Mouse (Mus musculus) mouse trophoblast stem cell (cell line): ENCODE measurements around the gene Prep.
"Not testable (repeated sequence)": the region's sequence is repeated elsewhere in the genome, so short reads cannot be mapped to it uniquely, and the experiment has no call there.

Experiments used
- in situ Hi-C, 2 experiments: fragments of 300-500 bp; cut with MseI, MboI; formaldehyde crosslinking; loops; 2 replicates in 1 of 2; 3 replicates in 1 of 2; pipeline ENCODE4 v1.15.1; 2025

Gene Prep

DNA sequence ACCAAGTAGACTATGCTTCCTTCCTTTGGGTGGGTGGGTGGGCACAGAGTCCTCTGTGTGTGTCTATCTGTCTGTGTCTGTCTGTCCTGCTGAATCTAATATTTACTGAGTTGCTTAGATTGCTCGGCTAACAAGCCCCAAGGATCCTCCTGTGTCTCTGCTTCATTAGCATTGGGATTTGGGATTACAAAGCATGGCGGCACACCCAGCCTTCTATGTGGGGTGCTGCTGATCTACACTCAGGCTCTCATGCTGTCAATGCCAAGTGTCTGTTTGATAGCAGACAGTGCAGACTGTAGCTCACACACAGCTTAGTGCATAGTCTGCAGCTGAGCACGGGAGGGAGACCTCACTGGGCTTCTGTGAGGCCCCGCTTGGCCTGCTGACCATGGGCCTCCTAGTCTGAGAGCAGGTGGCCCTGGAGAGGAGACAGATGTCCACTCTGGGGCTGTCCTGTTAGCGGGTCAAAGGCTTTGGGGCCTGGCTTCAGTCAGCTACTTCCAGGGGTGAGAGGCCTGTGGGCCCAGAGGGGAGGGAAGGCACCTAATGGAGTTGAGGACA, 8.6 kb downstream of the Prep start:
- in situ Hi-C loops, result no loop called here

DNA sequence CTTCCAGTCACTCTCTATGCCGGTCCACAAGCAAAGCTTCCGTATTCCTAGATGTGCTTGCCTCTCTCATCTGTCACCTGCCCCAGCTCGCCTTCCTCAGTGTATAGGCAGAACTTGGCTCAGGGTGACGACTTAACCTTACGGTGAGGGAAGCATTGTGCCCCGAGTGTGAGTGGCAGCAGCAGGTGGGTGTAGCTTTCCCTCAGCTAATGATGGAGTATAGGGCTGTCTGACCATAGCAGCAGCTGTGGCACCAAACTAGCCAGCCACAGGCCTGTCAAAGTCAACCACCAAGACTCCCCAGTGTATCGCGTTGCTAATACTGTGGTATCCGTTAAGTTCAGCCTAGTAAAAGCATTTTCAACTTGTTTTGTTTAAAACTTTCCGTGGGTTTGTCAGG, 9.6 kb downstream of the Prep start:
- in situ Hi-C loops, result no loop called here

DNA sequence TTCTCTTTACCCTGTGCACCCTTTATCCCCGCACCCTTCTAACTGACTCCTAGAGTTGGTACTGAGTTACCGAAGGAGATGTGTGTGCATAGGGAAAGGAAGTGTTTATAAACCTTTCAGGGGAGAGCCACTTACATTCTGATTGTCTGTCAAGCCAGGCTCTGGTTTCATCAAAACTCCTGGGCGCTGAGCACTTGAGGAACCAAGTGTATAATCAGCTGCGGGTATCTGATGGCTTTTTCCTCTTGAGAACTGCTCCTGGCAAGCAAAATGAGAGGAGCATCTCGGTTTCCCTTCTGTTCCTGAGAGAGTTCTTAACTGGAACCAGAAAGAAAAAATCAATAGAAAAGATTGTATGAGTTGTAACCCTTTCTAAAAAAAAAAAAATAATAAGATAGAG, 10.3 kb downstream of the Prep start:
- in situ Hi-C loops, result no loop called here

DNA sequence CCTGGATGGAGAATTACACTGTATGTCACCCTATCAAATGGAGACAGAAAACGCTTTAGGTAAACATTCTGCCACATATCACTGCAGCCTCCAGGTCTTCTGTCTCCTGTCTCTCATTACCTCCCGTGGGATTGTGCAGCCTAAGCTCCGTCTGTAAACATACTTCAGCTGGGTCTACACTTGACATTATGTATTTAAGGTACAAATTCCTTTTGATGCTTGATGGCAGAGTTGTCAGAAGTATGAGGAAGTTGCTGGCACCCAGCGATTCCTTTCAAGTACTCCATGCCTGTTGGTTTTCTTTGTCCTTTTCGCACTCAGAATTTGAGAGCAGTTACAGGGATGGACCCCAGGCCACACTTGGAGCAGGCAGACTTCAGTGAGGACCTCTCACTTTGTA, 12.8 kb downstream of the Prep start:
- in situ Hi-C loops, result no loop called here

DNA sequence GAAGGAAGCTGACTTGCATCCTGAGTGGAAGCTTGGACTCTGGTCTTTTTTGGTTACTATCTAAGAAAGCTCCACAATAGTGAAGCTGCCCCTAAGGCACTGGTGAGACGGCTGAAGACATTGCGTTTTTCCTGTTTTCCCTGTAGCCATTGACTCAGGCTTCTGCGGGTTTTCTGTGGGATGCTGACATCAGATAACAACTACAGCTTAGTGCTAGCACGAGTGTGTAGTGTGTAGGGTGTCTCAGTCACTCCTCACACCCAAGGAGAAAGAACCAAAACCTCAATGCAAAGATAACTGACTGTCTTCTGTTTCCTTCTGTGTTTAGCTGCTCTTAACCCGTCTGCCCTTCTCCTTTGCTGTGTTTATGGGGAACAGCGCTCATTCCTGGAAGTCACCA, 13.5 kb downstream of the Prep start:
- in situ Hi-C loops, result no loop called here

DNA sequence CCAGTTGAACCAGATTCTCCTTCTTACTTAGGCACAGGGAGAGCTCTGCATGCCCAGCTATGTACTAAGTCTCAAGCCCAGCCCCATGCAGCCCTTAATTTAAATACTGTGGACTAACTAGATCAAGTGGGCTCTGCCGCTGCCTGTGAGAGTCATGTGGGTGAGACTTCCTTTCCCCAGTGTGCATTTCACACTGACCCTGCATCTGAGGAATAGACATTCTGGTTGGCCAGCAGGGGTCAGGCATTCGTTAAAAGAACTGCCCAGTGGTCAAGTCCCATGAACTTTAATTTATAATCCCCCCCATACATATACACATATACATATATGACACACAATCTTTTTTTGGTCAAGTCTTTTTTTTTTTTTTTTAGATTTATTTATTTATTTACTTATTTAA, 15.7 kb downstream of the Prep start:
- in situ Hi-C loops, result no loop called here

DNA sequence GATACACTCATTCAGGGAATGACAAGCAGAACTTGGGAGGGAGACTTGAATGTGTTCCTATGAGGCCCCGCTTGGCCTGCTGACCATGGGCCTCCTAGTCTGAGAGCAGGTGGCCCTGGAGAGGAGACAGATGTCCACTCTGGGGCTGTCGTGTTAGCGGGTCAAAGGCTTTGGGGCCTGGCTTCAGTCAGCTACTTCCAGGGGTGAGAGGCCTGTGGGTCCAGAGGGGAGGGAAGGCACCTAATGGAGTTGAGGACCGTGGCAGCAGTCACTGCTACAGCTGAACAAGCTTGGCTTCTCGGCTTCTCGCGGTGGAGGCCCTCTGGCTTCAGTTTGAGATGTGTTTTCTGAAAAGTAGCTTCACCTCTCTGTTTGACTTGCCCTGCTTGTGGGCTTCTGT, 17.0 kb downstream of the Prep start:
- in situ Hi-C loops, result not testable (repeated sequence)

DNA sequence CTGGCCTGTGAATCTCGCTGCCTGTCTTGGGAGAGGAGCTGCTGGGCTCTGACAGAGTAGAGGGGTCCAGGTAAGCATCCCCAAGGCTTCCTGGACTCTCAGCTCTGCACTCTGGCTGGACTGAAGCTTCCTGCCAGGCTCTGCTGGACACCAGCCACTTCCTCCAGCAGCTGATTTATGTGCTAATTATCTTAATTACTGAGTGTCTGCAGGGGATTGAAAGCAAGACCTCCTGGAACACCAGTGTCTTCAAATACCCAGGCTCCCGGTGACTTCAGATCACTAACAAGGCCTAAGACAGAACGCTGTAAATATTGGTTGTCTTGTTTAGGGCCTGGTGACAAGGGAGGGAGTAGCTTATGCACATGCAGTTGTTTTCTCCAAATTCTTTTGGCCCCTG, 17.5 kb downstream of the Prep start:
- in situ Hi-C loops, result no loop called here

DNA sequence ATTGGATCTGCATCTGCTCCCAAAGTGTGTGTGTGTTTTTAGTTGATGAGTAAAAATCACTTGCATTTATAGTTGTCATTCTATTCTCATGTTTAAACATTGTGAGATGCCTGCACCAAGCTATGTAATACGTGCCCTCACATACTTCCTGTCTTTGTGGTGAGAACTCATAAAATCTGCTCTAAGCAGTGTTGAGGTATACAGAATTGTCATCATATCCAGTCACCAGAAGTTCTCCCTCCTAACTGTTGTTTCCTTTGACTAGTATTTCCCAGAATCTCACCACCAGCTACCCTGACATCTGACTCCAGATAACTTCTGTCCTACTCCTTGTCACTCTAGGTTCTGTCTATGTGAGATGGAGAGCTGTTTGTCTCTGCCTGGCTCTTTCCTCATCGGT, 18.3 kb downstream of the Prep start:
- in situ Hi-C loops, result no loop called here

DNA sequence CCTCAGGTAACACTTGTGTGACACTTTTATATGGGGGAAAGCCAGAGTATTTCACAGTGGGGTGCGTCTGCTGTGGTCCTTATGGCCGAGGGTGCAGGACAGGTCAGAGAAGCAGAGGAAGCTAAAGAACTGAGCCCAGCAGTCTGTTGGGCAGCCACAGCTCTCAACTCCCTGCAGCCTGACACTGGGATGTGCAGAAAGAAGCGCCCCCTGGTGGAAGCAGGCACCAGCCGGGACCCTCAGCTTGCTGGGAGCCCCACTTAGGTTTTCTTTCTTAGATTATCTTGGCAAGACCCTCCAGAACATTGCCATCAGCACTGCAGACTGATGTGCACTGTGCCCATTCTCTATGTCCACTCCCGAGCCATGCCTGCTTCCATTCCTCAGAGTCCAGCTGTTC, 19.6 kb downstream of the Prep start:
- in situ Hi-C loops, result no loop called here

DNA sequence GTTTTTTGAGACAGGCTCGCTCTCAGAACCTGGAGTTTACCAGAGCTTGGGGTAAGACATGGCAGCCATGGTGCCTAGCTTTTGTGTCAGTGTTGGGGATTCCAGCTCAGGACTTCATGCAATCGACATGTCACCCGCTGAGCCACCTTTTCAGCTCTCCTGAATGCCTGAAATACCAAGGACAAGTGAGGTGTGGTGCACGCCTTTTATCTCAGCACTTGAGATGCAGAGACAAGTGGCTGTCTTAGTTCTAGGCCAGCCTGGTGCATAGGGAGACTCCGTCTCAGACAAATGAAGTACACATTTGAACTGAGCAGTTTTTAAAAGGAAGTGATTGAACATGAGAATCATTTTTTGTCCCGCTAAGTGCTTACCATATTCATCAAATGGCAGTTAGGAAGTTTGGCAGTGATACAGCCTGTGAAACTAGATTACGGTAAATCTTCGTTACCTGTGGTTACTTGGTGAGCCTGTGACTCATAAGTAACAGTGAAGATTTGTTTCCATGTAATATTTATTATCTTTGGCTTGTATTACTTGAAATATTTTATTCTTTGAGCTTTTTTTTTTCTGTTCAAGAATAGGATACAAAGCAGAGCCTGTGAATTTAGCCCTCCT, 24.6 kb downstream of the Prep start:
- in situ Hi-C loops, result no loop called here

DNA sequence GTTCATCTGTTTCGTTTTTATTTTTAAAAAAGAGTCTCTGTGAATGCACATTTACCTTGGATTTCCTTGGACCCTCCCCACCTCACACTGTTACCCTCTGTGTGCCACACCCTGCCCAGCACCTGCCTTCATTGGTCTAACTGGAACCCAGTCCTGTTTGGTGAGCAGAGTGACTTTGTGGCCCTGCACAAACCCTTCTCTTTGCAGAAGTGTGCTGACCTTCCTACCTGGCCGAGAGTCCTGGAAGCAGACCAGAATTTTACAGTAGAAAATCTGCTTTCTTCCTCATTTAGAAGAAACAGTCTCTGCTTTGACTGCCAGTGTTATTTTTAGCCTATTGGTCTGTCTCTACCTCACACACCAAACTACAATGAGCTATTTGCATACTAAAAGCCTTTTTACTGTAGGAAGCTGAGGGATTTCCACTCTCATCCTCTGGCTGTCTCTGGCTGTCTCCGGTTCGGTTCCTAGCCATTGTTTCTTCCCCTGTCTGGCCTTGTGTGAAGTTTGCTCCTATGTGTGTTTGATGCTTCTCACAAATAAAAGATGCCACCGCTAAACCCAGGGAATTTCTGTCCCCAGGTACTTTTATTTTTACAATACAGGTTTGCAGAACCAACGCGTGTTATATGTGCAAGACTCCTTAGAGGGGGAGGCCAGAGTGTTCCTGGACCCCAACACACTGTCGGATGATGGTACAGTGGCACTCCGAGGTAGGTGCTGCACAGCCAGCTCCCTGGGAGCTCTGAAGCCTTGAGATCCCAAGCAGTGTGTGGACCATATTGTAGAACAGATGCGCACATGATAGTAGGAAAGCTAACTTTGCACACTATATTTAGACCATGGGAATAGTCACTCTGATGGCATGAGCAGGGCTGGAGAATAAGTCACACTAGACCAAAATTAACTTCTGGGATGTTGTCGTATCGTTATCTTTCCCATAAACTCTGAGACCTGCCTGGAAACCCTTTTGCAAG, 25.4 kb downstream of the Prep start:
- in situ Hi-C loops, result no loop called here

DNA sequence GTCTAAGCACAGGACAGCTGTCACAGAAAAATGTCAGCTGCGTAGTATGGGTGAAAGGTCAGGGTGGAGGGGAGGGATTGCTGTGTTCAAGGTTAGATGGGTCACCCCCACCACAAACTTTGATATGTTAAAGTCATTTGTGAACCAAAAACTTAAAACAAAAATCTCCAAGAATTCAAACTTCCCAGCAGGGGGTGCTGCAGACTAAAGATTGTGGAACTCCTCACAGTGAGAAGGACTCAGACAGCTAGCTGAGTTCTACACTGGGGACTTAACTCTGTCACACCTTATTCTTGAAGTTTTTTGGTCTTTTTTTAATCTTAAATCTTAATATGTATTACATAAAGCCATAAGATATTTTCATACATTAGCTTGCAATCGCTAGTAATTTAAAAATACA, 31.7 kb downstream of the Prep start:
- in situ Hi-C loops, result no loop called here

DNA sequence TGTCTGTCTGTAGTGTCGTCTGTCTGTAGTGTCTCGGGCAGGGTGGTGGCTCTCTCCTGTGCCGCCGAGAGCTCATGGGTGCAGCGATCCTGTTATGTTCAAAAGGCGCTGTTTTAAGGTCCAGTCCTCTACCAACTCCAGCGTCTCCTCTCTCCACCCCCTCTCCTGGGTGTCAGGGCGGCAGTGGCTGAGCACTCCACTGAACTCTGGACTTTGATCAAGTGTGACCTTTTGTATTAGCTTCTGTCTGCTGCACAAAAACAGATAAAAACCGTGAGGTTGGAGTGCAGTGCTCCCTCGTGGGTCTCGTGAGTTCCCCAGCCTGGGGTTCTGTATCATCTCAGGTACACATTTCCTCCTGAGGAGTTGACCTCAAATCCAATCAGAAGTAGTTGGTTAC, 33.5 kb downstream of the Prep start:
- in situ Hi-C loops, result loop anchor here (25.0 kb wide), 1 partner anchor 262 kb away; no protein-coding TSS in a partner anchor

DNA sequence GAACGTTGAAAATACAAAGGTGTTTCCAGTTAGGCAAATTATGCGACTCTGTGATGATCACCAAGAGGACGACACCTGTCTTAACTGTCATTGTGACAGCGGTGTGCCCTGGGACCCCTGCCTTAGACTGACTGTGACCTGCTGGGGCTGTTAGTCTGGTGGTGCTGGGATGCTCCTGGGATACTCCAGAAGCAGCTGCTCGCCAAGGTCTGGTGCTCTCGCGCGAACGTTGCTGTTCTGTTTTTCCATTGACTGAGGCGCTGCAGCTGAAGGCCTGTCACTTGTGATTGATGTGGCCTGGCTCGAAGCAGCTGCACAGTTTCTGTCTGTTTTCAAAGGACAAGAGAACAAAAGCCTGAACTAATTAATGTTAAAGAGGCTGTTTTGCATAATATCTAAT, 36.2 kb downstream of the Prep start:
- in situ Hi-C loops, result loop anchor here (25.0 kb wide), 1 partner anchor 259 kb away; no protein-coding TSS in a partner anchor

DNA sequence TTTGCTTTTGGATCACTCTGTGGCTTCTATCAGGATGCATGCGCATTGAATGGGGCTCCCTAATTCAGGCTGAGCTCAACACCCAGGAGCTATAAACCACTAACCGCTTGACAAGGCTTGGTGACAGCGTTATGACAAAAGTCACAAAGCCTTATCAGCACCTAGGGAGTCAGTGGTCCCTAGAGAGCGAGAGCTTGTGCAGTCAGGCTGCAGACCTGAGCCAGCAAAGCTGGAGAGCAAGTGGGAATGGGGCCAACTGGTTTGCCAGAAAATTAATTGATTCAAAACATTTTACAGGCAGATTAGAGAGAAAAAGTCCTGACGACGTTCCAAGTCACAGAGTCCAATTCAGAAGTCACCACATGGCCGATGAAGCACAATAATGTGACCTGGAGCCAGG, 37.1 kb downstream of the Prep start:
- in situ Hi-C loops, result loop anchor here (25.0 kb wide), 1 partner anchor 258 kb away; no protein-coding TSS in a partner anchor

DNA sequence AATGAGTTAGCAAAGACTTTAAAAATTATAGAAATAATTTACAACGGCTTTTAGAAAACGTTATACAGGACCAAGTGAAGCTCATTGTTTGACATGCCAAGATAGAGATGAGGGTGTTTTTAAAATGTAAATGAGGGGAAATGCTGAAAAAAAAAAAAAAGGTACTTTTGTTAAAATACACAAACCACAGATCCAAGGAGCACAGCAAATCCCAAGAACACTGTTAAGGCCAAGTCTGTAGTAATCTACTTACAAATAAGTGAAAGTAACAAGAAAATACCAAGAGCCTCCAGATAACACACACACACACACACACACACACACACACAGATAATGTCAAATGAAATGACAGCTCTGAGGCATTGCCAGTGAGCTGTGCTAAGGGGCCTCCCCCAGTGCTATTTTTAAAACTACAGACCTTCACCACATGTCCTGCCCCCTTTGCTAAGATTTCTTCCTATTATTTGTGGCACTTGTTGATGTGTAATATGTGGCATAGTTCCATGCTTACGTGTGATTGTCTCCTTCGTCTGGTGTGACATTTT, 37.6 kb downstream of the Prep start:
- in situ Hi-C loops, result loop anchor here (25.0 kb wide), 1 partner anchor 258 kb away; no protein-coding TSS in a partner anchor

DNA sequence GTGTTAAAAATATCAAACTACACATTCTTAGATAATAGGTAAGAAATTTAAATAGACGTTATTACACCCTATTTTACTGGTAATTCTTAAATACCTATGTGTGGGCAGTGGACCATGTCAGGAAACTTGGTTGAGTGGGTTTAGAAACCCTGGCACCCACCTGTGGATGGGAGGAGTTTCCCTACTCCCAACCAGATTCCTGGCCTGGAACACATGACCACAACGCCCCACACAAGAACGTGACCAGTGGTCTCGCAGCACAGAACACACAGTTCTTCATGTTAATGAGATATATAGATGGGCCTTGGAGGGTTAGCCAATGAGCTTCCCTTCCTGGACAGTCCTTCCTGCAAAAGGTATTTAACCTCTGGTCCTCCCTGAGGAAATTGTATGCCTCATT, 39.5 kb downstream of the Prep start:
- in situ Hi-C loops, result loop anchor here (25.0 kb wide), 1 partner anchor 256 kb away; no protein-coding TSS in a partner anchor

DNA sequence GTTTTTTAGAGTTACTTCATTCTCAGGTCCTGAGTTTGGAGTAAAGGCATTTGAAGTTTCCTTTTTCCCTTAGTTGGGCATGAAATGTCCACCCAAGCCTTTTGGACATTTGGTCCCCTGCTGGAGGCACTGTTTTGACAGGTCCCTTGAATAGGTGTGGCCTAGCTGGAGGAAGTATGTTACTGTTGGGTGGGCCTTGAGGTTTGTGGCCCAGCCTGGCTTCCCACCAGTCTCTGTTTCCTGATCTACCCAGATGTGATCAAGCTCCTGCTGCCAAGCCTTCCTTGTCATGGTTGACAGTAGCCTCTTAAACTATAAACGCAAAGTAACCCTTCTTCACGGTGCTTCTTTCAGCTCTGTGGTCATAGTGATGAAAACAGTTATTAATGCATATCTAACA, 40.3 kb downstream of the Prep start:
- in situ Hi-C loops, result loop anchor here (25.0 kb wide), 1 partner anchor 255 kb away; no protein-coding TSS in a partner anchor

DNA sequence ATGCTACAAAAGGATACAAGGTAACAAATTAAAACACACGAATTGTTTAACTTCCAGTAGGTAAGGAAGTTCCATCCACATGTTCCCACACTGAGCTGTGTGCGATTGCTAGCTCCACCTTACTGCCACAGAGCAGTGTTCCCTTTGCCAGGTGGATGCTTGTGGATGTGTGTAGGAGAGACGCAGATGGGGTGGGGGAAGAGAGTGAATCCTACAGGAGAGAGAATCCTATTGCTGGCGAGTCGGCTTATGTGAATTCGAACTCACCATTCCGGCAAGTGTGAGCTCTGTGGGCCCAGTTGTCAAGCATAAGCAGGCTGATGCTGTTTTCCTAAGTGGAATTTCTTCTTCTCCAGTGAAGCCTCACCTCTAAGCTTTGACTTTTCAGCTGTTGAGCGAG, 42.0 kb downstream of the Prep start:
- in situ Hi-C loops, result loop anchor here (25.0 kb wide), 1 partner anchor 253 kb away; no protein-coding TSS in a partner anchor

DNA sequence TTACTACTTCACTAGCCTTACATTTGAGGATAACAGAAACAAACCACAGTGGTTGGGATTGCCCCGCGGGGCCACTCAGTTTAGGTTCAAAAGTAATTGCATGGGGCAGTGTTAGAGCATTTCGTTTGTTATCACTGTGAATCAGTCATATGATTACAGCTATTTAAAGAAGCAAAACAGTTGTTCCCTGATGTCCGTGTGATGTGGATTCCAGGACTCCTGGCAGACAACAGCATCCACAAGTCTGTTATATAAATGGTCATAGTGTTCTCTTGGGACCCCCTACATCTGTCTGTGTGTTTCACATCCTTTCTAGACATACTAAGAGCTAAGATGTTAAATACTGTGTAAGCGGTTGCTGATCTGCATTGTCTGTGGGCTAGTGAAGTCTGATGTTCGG, 43.0 kb downstream of the Prep start:
- in situ Hi-C loops, result loop anchor here (25.0 kb wide), 1 partner anchor 252 kb away; no protein-coding TSS in a partner anchor

DNA sequence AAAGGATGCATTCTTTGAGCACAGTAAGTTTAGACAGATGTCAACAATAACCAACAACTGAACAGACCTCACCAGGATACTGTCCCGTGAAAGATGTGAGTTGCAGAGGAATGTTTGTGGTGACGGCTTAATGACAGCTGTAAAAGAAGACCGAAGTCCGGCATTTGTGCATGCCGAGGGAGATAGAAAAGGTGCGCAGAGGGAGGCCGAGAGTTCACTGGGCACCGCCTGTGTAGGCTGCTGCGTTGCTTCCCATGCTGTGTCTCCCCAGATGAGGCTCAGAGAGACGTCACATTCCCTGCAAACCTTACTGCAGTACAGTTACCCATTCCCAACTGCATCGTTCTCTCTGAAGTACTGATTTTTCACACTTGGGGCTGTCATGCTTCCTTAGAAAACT, 45.9 kb downstream of the Prep start:
- in situ Hi-C loops, result loop anchor here (25.0 kb wide), 1 partner anchor 249 kb away; no protein-coding TSS in a partner anchor
